Mouse (Mus musculus): Measurements from ENCODE around the gene Mpped2. TPM values are rescaled to one million over a fixed set of nuclear protein-coding genes. Genes with fewer than 3 reads are reported as not detected.

The Mpped2 gene
- total and polyA plus RNA-seq, 3 experiments, result not detected

GRCm38 (mm10) chr2:106854213-106854612 is 161.1 kb downstream of the Mpped2 start:
- H3K9ac ChIP-seq (ENCODE audit: insufficient read depth, low read depth), result no peak overlapping the region
- no peak overlapping the region for H3K4me3 ChIP-seq (replicated peaks in 1 of 3; ENCODE audit: low read depth in 2 of 3, low read length in 2 of 3, poor library complexity in 1 of 3)
- no peaks in the 10 kb centered on the region for H3K36me3 ChIP-seq (replicated peaks in 1 of 2; ENCODE audit: control insufficient read depth in 1 of 2, insufficient read depth in 1 of 2, low read length in 1 of 2)
- TF ChIP-seq TBP (conservative IDR thresholded peaks at IDR 0.05; ENCODE audit: low read depth, low read length), result no peak
- TF ChIP-seq IRF4 (IDR thresholded peaks at IDR 0.05; ENCODE audit: low read depth, low read length), result no peak
- no peak for TF ChIP-seq MAFK (IDR thresholded peaks at IDR 0.05; ENCODE audit: insufficient replicate concordance, low read length)
- no peak for TF ChIP-seq KAT2A (IDR thresholded peaks at IDR 0.05; ENCODE audit: insufficient replicate concordance, low read length)
- TF ChIP-seq JUND (conservative IDR thresholded peaks at IDR 0.05; ENCODE audit: low read depth, low read length), result no peak
- TF ChIP-seq E2F4 (IDR thresholded peaks at IDR 0.05; ENCODE audit: insufficient replicate concordance, low read depth, low read length), result no peak
- no peak for TF ChIP-seq MAX (IDR thresholded peaks at IDR 0.05; ENCODE audit: low read length)
- TF ChIP-seq ZMIZ1 (IDR thresholded peaks at IDR 0.05; ENCODE audit: low read depth, low read length), result no peak
- no peak for TF ChIP-seq RCOR1 (conservative IDR thresholded peaks at IDR 0.05; ENCODE audit: low read depth, low read length)
- no peak for TF ChIP-seq CHD1 (IDR thresholded peaks at IDR 0.05; ENCODE audit: low read depth, low read length)
- TF ChIP-seq NRF1 (IDR thresholded peaks at IDR 0.05; ENCODE audit: low read depth, low read length), result no peak
- no peak for TF ChIP-seq ZC3H11A (IDR thresholded peaks at IDR 0.05; ENCODE audit: low read depth, low read length)
- in situ Hi-C loops (cut with MboI; ENCODE audit: low pct_ligation_motif_present, low pct_unique_long_range_greater_than_20kb, low sequenced_read_pairs) (no loop called here), dilution Hi-C loops (cut with MboI; ENCODE audit: extremely low pct_ligation_motif_present, extremely low pct_unique_long_range_greater_than_20kb, low sequenced_read_pairs) (no loop called here)
- H3K4me1 ChIP-seq (ENCODE audit: control insufficient read depth in 1 of 2, insufficient read depth in 2 of 2), result no peaks in the 10 kb centered on the region
- peaks cover 88% of the 10 kb centered on the region for H3K9me3 ChIP-seq (replicated peaks; ENCODE audit: low read length)
- H3K4me2 ChIP-seq (ENCODE audit: insufficient read depth, low read depth, poor library complexity, severe bottlenecking), result no peak overlapping the region
- H3K27ac ChIP-seq (ENCODE audit: insufficient read depth, low read depth), result no peak overlapping the region
- H3K79me2 ChIP-seq (replicated peaks; ENCODE audit: control insufficient read depth, extremely low read depth, insufficient read depth, poor library complexity, severe bottlenecking), result no peaks in the 10 kb centered on the region
- no peaks in the 10 kb centered on the region for H3K27me3 ChIP-seq (replicated peaks)
- DNase-seq (ENCODE audit: extremely low read depth), result no peak

GRCm38 (mm10) chr2:106854758-106855157 is 161.7 kb downstream of the Mpped2 start:
- H3K4me1 ChIP-seq (ENCODE audit: control insufficient read depth in 1 of 2, insufficient read depth in 2 of 2), result no peaks in the 10 kb centered on the region
- no peak overlapping the region for H3K4me2 ChIP-seq (ENCODE audit: insufficient read depth, low read depth, poor library complexity, severe bottlenecking)

GRCm38 (mm10) chr2:106855184-106855583 is 162.1 kb downstream of the Mpped2 start:
- Histone ChIP-seq H3K4me1 (ENCODE audit: control insufficient read depth in 1 of 2, insufficient read depth in 2 of 2) (no peaks in the 10 kb centered on the region), H3K79me2 (replicated peaks; ENCODE audit: control insufficient read depth, extremely low read depth, insufficient read depth, poor library complexity, severe bottlenecking) (no peaks in the 10 kb centered on the region), H3K4me3 (replicated peaks in 1 of 3; ENCODE audit: low read depth in 2 of 3, low read length in 2 of 3, poor library complexity in 1 of 3) (no peak overlapping the region), H3K9me3 (replicated peaks; ENCODE audit: low read length) (peaks cover 88% of the 10 kb centered on the region), H3K36me3 (replicated peaks in 1 of 2; ENCODE audit: control insufficient read depth in 1 of 2, insufficient read depth in 1 of 2, low read length in 1 of 2) (no peaks in the 10 kb centered on the region), H3K27ac (ENCODE audit: insufficient read depth, low read depth) (no peak overlapping the region), H3K27me3 (replicated peaks) (no peaks in the 10 kb centered on the region), H3K4me2 (ENCODE audit: insufficient read depth, low read depth, poor library complexity, severe bottlenecking) (no peak overlapping the region), H3K9ac (ENCODE audit: insufficient read depth, low read depth) (no peak overlapping the region)
- in situ Hi-C loops (cut with MboI; ENCODE audit: low pct_ligation_motif_present, low pct_unique_long_range_greater_than_20kb, low sequenced_read_pairs), result no loop called here
- dilution Hi-C loops (cut with MboI; ENCODE audit: extremely low pct_ligation_motif_present, extremely low pct_unique_long_range_greater_than_20kb, low sequenced_read_pairs), result no loop called here
- no peak for TF ChIP-seq POLR2A (IDR thresholded peaks at IDR 0.05; ENCODE audit: low read depth, low read length)
- no peak for TF ChIP-seq IRF4 (IDR thresholded peaks at IDR 0.05; ENCODE audit: low read depth, low read length)
- no peak for TF ChIP-seq PAX5 (IDR thresholded peaks at IDR 0.05; ENCODE audit: low read length)
- no peak for TF ChIP-seq E2F4 (IDR thresholded peaks at IDR 0.05; ENCODE audit: insufficient replicate concordance, low read depth, low read length)
- no peak for TF ChIP-seq RAD21 (IDR thresholded peaks at IDR 0.05; ENCODE audit: low read depth, low read length)
- TF ChIP-seq UBTF (IDR thresholded peaks at IDR 0.05; ENCODE audit: low read depth, low read length), result no peak
- no peak for TF ChIP-seq ELF1 (IDR thresholded peaks at IDR 0.05; ENCODE audit: low read depth, low read length)
- TF ChIP-seq CHD1 (IDR thresholded peaks at IDR 0.05; ENCODE audit: low read depth, low read length), result no peak
- no peak for TF ChIP-seq RCOR1 (conservative IDR thresholded peaks at IDR 0.05; ENCODE audit: low read depth, low read length)
- no peak for TF ChIP-seq TBP (conservative IDR thresholded peaks at IDR 0.05; ENCODE audit: low read depth, low read length)
- no peak for TF ChIP-seq ZMIZ1 (IDR thresholded peaks at IDR 0.05; ENCODE audit: low read depth, low read length)
- TF ChIP-seq ZC3H11A (IDR thresholded peaks at IDR 0.05; ENCODE audit: low read depth, low read length), result no peak
- no peak for TF ChIP-seq POLR2AphosphoS2 (IDR thresholded peaks at IDR 0.05; ENCODE audit: low read depth, low read length)
- TF ChIP-seq MXI1 (IDR thresholded peaks at IDR 0.05; ENCODE audit: low read depth, low read length), result no peak
- TF ChIP-seq BHLHE40 (IDR thresholded peaks at IDR 0.05; ENCODE audit: low read depth, low read length), result no peak
- no peak for TF ChIP-seq SMC3 (IDR thresholded peaks at IDR 0.05; ENCODE audit: low read depth, low read length)
- DNase-seq (ENCODE audit: extremely low read depth), result no peak

More at GRCm38 (mm10) chr2:106854758-106855157, 161.7 kb downstream of the Mpped2 start:
- peaks cover 88% of the 10 kb centered on the region for H3K9me3 ChIP-seq (replicated peaks; ENCODE audit: low read length)
- dilution Hi-C loops (cut with MboI; ENCODE audit: extremely low pct_ligation_motif_present, extremely low pct_unique_long_range_greater_than_20kb, low sequenced_read_pairs), result no loop called here
- DNase-seq (ENCODE audit: extremely low read depth), result no peak
- TF ChIP-seq KAT2A (IDR thresholded peaks at IDR 0.05; ENCODE audit: insufficient replicate concordance, low read length) (no peak), MXI1 (IDR thresholded peaks at IDR 0.05; ENCODE audit: low read depth, low read length) (no peak), ZKSCAN1 (IDR thresholded peaks at IDR 0.05; ENCODE audit: borderline replicate concordance, low read depth, low read length) (no peak), POLR2A (IDR thresholded peaks at IDR 0.05; ENCODE audit: low read depth, low read length) (no peak), RCOR1 (conservative IDR thresholded peaks at IDR 0.05; ENCODE audit: low read depth, low read length) (no peak), UBTF (IDR thresholded peaks at IDR 0.05; ENCODE audit: low read depth, low read length) (no peak)
- no peaks in the 10 kb centered on the region for H3K79me2 ChIP-seq (replicated peaks; ENCODE audit: control insufficient read depth, extremely low read depth, insufficient read depth, poor library complexity, severe bottlenecking)
- no peak overlapping the region for H3K9ac ChIP-seq (ENCODE audit: insufficient read depth, low read depth)
- no peak overlapping the region for H3K27ac ChIP-seq (ENCODE audit: insufficient read depth, low read depth)
- H3K36me3 ChIP-seq (replicated peaks in 1 of 2; ENCODE audit: control insufficient read depth in 1 of 2, insufficient read depth in 1 of 2, low read length in 1 of 2), result no peaks in the 10 kb centered on the region
- in situ Hi-C loops (cut with MboI; ENCODE audit: low pct_ligation_motif_present, low pct_unique_long_range_greater_than_20kb, low sequenced_read_pairs), result no loop called here
- H3K27me3 ChIP-seq (replicated peaks), result no peaks in the 10 kb centered on the region
- H3K4me3 ChIP-seq (replicated peaks in 1 of 3; ENCODE audit: low read depth in 2 of 3, low read length in 2 of 3, poor library complexity in 1 of 3), result no peak overlapping the region

Data from CH12.LX (cell line).